Mouse (Mus musculus): ENCODE results near the gene Rhbdd1.

Gene Rhbdd1

DNA sequence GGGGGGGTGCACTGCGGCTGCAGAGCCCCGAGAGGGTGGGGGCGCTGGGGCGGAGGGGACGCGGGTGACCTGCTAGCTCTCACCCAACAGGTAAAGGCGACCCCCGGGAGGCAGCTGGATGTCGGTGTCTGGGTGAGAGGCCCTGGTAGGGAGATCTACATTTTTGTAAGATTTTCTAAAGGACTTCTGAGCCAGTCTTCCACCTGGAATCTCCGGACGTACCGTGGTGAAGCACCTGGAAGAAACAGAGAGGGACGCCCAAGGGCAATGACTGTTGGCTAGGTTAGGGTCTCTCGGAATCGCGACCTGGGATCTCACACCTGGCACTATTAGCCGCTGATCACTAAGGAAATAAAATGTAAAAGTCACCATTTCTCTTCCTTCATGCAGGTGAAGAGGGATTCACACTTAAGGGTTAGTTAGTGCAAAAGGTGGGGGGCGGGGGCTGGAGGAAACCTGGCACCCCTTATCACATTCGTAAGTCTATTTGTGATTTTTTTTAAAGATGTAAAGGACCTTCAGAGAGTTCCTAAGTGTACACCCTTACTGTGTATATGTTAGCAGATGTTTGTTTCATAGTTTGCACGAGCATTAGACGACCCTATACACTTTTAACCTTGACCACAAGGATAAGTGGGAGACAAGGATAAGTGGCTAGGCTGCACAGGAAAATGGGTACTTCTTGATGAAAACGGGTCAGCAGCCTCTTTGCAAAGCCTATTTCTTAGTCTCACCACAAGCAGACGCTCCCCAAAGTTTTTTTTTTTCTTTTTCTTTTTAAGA, 24.1 kb upstream of the Rhbdd1 start:
- DNase-seq = no peak

DNA sequence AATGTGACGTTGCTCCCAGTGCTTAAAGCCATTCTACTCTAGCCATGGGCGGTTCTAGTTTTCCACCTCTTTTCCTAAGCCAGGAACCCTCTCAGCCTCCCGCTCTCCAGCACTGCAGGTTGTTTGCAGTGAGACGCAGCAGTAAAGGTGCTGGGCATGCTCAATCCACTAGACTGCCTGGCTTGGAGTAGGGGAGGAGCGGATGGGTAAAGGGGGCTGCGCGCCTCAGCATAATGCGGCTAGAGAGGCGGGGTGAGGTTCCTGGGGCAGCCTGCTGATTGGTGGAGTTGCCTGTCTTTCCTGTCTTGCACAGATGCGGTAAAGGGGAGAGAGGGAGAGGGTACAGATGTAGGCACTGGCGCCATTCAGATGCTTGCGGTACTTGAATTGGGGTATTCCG, 23.5 kb upstream of the Rhbdd1 start:
- peak; percentile 91 for DNase-seq

DNA sequence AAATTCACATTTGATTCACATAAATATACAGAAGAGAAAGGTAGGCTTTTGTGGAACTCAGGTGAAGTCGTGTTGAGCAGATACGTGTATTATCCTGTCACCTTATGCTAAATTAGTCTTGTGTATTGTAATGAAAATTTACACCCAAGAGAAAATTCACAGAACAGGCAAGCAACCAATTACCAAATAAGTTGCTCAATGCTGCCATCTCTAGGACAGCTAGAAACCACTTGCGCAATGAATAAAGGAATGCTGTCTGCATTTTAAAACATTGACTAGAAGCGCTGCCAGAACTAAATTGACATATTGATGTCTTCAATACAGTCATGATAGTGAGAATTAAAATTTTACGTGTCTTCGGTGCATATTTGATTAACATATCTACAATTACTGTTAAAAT, 22.1 kb upstream of the Rhbdd1 start:
- peak; percentile 81 for DNase-seq

DNA sequence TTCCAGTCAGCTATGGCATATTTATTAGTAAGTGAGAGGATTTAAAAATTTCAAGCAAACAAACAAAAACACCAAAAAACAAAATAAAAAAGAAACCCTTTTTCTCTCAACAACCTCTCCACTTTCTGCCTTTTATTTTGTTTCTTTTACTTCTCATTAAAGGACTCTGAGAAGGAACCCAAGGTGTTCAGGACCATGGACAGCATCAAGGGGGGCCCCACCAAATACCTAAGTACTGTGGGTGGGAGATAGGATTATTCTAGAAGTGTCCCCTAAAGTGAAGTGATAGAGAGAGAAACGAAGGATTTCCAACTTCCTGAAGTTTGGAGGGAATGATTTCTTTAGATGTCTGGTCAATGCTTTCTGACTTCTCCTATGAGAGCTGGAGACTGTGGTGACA, 17.7 kb upstream of the Rhbdd1 start:
- DNase-seq = no peak

DNA sequence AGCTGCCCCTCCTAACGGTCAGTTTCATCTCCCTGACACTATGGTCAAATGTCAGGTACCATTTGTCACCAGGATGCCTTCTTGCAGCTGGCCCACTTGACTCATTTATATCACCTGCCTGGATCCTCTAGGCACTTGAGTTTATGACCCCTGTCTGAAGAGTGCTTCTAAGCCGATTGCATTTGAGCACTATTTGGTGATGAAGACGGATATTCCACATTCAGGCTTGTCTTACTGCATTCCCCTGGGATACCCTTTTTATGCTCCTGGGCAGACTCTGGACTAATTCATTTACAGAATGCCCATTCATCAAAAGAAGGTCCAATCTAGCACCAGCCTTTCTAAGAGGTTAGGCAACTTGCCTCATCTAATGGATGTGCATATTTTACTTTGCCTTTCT, 11.8 kb upstream of the Rhbdd1 start:
- no peak for DNase-seq

DNA sequence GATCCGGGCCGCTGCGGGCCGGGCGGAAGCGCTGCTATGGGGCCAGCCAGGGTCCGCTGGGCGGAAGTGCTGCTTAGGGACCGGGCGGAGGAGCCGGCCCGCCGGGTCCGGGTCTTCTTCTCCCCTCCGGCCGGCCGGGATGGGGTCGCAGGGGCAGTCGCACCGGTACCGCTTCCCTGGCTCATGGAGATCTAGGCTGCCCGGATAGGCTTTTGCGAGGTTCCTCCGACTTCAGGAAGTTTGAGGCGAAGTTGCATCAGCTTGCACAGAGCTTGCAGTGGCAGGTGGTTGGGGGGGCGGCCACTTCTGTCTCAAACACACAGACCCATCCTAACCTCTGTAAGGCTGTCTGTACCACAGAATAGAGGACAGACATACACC, 484 bp downstream of the Rhbdd1 start:
- DNase-seq = no peak

DNA sequence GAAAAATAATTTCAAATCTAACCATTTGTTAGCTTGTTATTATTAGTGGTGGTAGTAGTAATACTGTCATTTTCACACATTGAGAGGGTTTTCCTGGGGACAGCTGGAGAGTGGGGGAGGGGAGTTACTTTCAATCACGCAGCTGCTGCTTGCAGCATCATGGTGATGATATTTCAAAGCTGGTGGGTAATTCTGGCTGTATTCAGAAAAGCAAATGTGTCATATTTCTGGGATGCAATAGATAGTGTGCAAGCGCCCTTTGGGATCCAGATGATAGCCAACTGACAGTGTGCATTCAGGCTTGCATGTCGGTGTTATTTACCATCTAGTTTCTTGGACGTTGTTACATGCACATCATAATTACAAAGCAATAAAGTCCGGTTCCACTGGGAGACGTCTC, 4.2 kb downstream of the Rhbdd1 start:
- DNase-seq = peak; percentile 50

DNA sequence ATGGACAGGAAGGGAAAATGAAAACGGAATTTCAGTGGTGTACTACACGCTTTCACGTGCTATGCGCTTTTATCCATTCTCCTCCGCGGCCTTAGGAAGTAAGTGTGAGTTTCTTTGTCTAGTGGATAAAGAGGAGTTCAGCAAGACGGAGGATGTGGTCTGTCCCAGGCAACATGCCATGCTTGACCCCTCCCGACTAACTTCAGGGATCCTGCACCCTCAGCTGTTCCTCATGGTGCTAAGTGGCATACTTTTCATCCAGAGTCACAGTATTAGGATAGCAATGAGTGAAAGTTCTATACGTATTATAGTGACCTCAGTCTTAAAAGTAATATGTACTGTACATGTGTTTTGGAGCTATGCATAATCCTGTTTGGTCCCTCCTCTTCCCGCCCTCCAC, 4.6 kb downstream of the Rhbdd1 start:
- no peak for DNase-seq

DNA sequence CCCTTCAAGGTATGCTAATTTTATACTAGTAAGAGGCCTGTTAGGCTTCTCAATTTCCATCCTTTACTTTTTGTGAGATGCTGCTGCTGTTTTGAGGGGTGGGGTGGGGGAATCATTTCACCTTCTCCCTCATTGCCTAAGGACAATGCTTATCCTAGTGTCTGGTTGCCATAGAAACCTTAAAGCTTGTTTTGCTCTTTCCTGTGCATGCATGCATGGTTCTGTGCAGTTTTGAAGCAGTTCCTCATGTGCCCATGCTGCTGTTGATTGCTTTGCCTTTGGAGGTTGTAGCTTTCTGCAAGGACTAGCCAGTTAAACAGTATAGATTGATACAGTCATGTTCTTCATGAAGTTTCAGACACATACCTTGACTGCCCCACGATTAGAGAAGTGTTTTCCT, 5.2 kb downstream of the Rhbdd1 start:
- DNase-seq = peak; percentile 34

DNA sequence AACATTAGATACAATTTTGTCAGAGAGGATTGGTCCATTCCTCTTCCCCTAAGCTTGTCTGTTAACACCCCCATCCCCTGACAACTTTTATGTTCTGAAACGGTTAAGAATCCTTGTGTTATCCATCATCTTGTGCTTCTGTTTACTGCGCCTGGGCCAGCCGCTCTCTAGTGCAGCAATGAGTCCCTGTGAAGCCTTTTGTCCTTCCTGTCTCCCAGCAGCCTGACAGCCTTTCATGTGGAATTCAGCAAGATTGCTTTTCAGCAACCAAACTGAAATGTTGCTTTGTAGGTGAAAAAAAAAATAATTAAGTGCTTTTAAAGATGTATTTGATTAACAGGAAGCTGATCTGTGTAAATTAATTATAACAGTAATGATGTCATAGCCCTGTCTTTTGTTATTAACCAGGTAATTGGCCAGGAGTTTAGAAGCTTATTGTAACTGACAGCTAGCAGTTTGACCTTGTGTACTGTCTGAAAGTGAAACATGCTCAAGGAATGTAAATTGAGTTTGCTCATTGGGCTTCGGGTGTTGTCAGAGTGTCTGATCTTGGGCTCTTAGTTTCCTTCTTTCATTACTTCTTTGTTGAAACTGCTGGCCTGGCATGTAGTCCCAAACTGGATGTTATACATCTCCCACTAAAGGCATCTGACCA, 8.0 kb downstream of the Rhbdd1 start:
- peak; percentile 77 for DNase-seq

DNA sequence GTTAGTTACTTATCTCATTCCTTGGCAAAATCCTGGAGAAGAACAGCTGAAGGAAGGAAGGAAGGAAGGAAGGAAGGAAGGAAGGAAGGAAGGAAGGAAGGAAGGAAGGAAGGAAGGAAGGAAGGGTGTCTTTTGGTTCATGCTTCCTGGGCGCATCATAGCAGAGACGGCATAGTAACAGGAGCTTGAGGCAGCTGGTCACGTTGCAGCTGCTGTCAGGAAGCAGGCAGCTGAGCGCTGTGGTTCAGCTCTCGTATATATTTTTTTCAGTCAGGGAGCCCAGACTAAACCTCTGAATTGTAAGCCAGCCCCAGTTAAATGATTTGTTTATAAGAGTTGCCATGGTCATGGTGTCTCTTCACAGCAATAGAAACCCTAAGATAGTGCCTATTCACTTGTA, 9.9 kb downstream of the Rhbdd1 start:
- DNase-seq = no peak

DNA sequence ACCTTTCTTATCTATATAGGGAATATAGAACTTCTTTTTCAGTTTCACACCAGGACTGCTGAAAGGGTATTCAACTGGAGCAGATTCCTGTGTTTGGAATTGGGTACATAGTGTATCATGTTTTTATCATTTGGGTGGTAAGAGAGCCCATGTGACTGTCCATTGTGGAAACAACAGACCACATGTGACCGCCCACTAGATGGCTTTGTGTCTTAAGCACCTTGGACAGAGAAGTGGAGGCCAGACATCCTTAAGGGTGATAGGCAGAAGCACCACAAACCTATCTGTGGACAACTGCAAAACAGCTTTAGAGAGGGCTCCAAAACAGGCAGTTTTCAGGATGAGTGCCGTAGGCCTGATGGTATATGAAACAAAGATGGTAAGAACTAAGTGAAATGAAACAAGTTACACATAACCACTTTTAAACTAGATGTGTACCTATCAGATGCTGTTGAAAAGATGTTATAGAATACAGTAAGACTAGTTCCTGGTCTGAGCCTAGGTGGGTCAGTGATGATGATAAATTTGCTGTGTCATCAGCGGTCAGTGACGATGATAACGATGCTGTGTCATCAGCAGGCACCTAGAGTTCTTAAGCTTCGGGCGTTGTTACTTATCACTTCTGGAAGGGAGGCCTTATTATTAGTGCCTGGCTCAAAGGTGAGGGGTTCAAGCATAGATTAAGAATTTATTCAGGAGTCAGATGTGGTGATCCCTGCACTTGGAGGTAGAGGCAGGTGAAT, 12.0 kb downstream of the Rhbdd1 start:
- DNase-seq = no peak

DNA sequence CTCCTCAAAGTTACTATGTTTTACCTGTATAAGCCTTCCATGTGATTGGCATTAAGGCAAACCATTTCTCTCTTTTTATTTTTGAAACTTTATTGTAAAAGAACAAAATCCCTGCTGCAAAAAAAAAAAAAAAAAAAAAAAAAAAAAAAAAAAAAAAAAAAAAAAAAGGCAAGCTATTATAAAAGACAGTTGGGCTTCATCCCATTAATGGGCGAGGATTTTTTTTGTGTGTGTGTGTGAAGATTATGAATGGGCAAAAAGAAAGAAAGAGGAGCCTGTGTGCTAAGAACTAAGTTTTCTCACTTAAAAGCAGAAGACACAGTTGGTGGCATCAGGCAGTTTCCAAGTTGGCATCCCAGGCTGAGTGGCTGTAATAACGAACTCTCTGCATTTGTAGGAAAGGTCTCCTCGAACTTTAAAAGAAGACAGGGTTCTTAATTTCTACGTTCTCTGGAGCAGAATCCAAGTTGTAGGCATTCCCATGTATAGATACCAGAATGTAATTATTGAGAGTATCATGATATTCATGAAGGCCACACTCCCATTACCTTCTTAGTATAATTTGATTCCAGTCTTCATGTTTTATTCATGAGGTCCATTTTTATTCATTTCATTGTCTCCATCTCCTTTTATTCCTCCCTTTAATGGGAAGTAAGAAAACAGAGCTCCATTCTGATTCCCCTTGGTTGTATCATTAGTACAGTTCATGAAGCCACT, 13.1 kb downstream of the Rhbdd1 start:
- DNase-seq = peak; percentile 24

DNA sequence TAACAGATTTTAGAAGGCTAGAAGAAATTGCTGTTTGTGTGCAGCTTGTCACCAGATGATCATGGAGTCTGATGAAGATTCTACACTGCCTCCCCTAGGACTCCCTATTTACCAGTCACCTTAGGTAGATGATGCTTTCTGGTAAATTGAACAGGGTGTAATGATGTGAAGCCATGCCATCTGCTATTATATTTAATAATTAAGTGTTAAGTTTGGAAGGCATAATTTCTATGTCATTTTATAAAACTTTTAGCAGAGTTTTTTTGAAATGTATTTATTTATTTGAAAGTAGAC, 13.6 kb downstream of the Rhbdd1 start:
- DNase-seq = no peak

DNA sequence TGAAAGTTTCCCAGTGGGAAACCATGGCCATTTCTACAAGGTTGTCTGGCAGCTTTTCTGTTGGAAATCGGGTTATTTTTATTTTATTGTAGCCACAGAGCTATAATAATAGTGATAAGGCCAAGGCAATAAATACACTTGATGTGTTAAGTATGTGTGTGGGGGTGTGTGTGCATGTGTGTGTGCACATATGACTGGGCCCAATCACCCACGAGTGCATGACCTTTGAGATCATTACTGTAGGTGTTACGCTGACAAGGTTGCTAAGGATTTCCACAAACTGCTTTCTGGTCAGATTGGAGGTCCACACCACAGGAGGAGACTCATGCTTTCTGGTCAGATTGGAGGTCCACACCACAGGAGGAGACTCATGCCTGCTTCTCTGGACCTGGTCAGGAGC, 18.3 kb downstream of the Rhbdd1 start:
- no peak for DNase-seq

DNA sequence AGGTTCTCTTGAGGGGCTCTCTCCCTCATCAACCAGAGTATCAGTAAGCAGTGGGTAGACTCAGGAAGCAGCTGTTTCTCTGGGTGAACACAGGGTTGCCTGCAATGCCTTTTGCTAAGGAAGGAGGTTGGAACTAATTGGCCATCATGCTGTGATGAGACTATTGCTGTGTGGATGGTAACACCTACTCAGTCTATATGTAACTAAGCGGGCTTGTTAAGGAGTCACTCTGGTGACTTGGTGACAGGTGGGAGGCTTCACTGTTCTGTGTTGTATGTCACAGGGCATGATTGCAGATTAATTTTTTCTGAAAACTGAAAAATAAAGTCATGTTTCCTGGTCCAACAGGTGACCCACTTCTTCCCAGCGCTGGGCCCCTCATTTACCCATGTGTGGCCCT, 36.8 kb downstream of the Rhbdd1 start:
- no peak for DNase-seq

DNA sequence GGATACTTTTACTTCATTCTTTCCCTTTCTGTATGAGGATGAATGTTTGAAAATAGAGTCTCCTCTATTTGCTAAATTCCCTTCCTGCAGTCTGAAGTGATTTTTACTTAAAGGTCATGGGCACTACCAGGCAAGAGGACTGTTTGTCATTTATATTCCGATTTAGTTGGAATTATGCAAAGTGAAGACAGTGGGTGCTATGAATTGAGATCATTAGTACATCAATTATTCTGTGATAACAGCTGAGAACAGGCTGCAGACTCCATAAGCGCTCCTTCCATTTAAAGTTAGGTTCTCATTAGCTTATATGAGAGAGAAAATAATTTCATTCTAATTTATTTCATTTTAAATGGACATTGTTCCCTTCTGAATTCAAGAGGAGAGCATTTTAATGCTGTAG, 37.5 kb downstream of the Rhbdd1 start:
- DNase-seq = no peak

DNA sequence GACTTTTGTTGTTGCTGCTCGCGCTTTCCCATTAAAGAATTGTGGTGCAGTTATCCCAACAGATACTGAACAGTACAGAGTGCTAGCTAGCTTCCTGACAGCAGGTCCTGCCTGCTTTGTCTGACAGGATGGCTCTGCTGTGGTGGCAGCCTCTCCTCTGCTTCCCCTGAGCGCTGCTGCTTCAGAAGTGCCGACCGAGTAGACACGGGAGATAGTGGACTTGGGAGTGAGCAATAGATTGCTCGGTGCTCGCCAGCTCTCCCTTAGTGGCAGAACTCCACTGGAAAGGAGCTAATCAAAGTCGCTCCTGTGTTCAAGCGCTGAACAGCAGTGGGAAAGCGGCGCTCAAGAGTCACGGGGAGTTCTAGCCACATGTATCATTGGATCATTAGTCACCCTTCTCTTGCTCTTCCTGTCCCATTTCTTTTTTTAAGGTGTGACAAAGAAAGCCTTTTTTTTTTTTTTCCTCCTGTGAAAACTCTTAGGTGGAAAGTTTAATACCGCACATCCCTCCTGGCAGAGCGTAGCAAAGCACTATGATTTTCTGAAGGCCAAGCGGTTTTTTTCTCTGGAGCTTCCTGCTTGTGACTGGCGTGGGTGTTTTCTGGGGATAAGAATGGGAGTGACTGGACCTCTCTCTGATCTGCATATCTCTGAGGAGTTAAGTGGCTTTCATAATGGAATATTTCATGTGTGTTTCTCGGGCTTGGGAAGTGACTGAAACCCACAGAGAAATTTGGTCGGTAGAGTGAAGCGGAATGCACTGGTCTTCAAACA, 42.8 kb downstream of the Rhbdd1 start:
- peak; percentile 16 for DNase-seq

DNA sequence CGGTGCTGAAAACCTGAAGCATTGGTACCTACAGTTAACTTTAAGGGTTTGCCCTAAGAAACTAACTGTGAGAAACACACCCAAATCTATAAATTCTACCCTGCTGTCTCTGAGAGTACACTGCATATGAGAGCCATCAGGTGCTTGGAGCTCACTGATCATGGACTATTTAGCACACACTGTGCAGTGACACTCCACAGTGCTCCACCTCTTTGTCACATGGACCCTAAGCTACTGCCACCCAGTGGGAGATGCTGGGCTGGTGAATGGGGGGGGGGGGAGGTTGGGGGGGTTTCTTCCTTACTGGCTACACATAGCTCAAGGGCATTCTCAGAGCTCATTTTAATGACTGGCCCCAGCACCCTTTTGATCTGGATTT, 43.4 kb downstream of the Rhbdd1 start:
- DNase-seq = peak; percentile 9

DNA sequence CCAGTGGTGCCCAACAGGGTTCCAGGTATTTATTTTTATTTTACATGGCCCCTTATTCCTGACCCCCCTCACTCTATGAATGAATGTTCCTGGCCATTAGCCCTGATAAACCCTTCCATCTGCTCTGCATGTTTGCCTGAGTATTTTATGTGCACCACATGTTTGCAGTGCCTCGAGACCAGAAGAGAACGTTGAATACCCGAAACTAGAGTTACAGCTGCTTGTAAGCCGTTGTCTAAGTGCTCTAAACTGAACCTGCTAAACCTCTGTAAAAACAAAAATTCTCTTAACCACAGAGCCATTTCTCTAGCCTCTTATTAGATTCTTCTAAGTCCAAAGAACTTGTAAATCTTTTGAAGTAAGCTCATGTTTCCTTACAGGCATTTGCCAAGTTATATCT, 45.0 kb downstream of the Rhbdd1 start:
- DNase-seq = no peak

DNA sequence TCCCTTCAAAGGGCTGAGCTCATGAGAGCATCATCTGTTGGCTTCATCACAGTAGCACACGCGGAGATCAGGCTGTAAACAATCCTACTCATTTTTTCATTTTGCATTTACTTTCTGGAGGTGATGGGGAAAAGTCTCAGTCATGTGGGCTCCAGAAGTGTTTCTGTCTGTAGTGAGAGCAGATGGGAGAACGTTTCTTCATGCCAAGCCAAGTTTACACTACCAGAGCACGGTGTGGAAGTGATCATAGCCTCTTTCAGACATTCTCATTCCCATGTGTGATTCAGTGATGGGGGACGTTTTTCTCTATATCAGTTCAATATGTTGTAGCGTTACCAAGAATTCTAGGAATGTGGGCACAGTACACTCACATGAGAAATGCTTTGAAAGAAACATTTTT, 45.9 kb downstream of the Rhbdd1 start:
- no peak for DNase-seq

DNA sequence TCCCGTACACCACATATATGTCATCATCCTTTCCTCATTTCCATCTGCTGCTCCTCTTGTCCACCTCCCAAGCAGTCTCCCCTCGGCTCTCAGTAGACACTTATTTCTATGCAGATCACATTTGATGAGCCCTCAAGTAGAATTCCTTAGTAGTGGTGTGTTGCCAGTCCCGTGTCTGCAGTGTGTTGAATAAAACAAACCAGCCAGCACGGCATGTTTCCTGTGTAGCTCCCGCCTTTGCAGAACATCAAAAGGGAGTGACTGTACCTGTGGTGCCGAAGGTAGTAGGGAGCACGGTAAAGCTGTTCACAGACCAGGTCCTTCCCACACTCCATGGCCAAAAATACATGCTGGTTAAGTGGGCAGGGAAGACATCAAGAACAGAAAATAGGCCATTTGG, 47.8 kb downstream of the Rhbdd1 start:
- DNase-seq = no peak

DNA sequence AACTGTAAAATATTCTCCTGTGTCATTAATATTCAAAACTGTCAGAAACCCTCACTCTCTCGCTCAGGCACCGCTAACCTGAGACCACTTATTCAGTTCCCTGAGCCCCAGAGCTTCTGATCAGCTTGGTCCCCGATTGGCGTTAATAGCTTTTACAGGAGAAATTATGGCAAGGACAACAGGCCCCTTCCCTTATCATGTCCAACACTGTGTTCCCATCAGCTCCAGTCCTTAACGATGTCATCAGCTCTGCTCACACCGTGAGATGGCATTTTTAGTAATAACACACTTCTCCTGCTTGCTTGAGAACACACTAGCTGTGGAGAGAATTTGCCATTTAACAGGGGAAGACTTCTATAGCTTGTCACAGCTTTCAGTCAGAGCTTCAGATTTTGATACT, 48.2 kb downstream of the Rhbdd1 start:
- no peak for DNase-seq

Measured in retina, postnatal 1 day (tissue).